Mouse (Mus musculus) liver, postnatal 0 days (tissue): ENCODE results near the gene Col11a2.

Experiments
- CTCF ChIP-seq: sonication (generic); IDR thresholded peaks from 2 replicates; pipeline ENCODE4 v1.5.1; 2016; ENCODE audit warnings: antibody characterized with exemption, low read depth
- EP300 ChIP-seq: IDR thresholded peaks from 2 replicates; pipeline ENCODE4 v1.6.1; 2016; ENCODE audit warnings: antibody characterized with exemption, low read depth, mild to moderate bottlenecking

GRCm38 (mm10) chr17:34036647-34037046, 2.6 kb upstream of the Col11a2 start:
- no peak for TF ChIP-seq CTCF
- no peak for TF ChIP-seq EP300
